Mouse (Mus musculus) monocyte, adult 5-6 weeks (primary cell): Measurements from ENCODE around the gene Atg14. TPM values are rescaled to one million over a fixed set of nuclear protein-coding genes. Genes with fewer than 3 reads are reported as not detected.

Source experiments
- ATAC-seq: fragments of 153-309, 156-312 bp; replicated peaks from 2 replicates; pipeline ENCODE4 v1.8.0; 2017; ENCODE audit warnings: mild to moderate bottlenecking; ENCODE audit not compliant: low TSS enrichment, insufficient number of reproducible peaks, severe bottlenecking, poor library complexity, low FRiP score
- total RNA-seq: library from RNA; stranded (forward); fragments of 200-1000, 200-491, 200-594 nt; gene quantifications from 3 replicates; pipeline ENCODE4 v1.2.3, GENCODE M21; 2017

The Atg14 gene
- total RNA-seq, 1 experiment from 2014 or later = 10.1 TPM

GRCm38 (mm10) chr14:47516755-47517154 lies 53.7 kb downstream of the Atg14 start:
- no peak for ATAC-seq

GRCm38 (mm10) chr14:47515636-47516035 lies 54.8 kb downstream of the Atg14 start:
- no peak for ATAC-seq

- peak; percentile 88 for ATAC-seq
These were observed 55.5 kb downstream of the Atg14 start for GRCm38 (mm10) chr14:47514816-47515453.

GRCm38 (mm10) chr14:47513606-47514005 lies 56.8 kb downstream of the Atg14 start:
- no peak for ATAC-seq

GRCm38 (mm10) chr14:47510244-47510643 lies 60.2 kb downstream of the Atg14 start:
- no peak for ATAC-seq

- no peak for ATAC-seq
These were observed 62.4 kb downstream of the Atg14 start for GRCm38 (mm10) chr14:47508035-47508434.

GRCm38 (mm10) chr14:47506676-47507075 lies 63.8 kb downstream of the Atg14 start:
- no peak for ATAC-seq

- ATAC-seq = no peak
These were observed 66.4 kb downstream of the Atg14 start for GRCm38 (mm10) chr14:47504036-47504435.

GRCm38 (mm10) chr14:47498632-47499031 lies 71.8 kb downstream of the Atg14 start:
- ATAC-seq = no peak

- no peak for ATAC-seq
These were observed 73.3 kb downstream of the Atg14 start for GRCm38 (mm10) chr14:47497166-47497565.

- ATAC-seq = no peak
These were observed 74.5 kb downstream of the Atg14 start for GRCm38 (mm10) chr14:47495951-47496350.

GRCm38 (mm10) chr14:47493592-47494361 lies 76.7 kb downstream of the Atg14 start:
- ATAC-seq = no peak

Other genes starting within 250 kb of the Atg14 start
- 98.5 to 263 TPM (median 189 TPM) in 3 replicates for gene Lgals3, start 202.9 kb downstream of the Atg14 start, total RNA-seq
- 2.2 to 12.5 TPM (median 10.1 TPM) in 3 replicates for gene Dlgap5, start 152.2 kb downstream of the Atg14 start, total RNA-seq
- gene Fbxo34, start 120.2 kb downstream of the Atg14 start, total RNA-seq = 18.2 to 39.0 TPM (median 26.4 TPM) in 3 replicates
- gene Ktn1, start 77.8 kb upstream of the Atg14 start, total RNA-seq = 61.7 to 119 TPM (median 75.3 TPM) in 3 replicates